Mouse (Mus musculus): Measurements from ENCODE around the gene Qprt.

Gene Qprt

DNA sequence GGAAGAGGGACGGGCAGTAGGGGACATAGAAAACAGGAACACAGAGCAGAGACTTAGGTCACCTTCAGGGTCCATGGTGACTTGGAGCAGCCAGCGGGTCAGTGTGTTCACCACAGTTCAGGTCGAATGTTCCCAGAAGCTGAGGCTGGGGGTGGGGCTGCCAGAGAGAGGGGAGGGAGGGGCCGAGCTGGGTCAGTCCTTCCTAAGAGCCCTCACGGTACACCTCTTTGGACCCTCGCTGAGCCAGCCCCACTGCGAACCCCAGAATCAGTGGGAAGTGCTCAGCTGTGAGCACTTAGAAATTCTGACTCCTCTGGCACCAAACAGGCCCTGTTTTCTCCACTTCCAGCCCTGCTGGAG lies at the start of gene Qprt:
Gene Qprt, minus strand, starts transcription at position 316 of the 360 bp plus-strand sequence.
- DNase-seq = no peak

DNA sequence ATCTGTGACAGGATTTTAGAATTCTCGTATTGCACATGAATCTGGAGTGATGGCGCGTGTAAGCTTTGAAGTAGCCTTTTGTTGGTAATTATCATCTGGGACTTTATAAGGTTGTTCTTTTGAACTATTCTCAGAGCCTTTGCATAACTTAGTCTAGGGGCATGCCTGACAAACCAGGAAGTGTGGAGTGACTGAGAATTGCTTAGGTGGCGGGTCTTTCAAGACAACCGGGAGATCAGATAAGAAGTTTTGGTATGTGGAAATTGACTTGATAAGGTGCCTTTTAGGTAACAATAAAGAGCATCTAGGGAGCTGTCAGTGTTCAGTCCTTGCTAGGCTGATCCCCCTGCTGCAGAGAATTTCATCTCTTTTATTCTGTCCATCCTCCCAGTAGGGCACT lies 44.5 kb upstream of the Qprt start:
- no peak for DNase-seq

DNA sequence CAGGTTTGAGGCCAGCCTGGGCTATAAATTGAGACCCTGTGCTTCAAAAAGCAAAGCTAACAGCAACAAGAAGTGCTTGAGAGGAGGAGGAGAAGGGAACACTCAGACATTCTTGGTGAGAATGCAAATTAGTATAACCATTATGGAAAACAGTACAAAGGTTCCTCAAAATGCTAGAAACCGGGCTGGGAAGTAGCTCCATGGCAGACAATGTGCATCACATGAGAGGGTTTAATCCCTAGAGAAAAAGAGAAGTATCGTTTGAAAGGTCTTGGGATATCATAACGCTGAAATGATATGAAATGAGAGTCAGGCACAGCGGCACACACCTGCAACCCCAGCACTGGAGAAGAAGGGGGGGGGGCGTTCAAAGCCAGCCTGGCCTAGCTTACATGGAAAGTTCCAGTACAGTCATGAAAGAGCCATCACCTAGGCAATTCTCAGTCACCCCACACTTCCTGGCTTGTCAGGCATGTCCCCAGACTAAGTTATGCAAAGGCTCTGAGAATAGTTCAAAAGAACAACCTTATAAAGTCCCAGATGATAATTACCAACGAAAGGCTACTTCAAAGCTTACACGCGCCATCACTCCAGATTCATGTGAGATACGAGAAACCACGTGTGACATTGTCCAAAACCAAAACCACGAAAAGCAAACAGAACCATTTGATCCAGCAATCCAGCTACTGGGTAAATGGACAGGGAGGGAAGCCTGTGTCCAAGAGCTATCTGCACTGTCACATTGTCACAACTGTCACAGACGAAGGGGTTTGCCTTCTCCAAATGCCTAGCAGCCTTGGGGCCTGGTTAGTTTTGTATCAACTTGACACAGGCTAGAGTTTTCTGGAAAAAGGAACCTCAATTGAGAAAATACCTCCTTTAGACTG lies 43.8 kb upstream of the Qprt start:
- no peak for DNase-seq

DNA sequence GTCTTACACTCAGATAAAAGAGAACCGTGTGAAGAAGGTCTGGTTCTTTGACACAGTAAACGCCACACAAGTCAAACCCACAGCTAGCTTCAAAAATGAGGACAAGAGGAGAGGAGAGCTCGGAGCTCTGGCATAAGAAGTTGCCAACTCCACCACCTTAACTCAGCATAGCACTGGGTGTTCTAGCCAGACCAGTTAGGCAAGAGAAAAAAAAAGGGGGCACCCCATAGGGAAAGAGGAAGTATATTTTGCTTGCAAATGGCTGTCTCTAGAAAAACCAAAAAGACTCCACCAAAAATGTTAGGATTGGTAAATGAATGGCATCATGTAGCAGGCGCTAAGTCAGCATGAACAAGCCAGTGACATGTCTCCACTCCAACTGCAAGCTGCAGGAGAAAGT lies 42.0 kb upstream of the Qprt start:
- no peak for DNase-seq

DNA sequence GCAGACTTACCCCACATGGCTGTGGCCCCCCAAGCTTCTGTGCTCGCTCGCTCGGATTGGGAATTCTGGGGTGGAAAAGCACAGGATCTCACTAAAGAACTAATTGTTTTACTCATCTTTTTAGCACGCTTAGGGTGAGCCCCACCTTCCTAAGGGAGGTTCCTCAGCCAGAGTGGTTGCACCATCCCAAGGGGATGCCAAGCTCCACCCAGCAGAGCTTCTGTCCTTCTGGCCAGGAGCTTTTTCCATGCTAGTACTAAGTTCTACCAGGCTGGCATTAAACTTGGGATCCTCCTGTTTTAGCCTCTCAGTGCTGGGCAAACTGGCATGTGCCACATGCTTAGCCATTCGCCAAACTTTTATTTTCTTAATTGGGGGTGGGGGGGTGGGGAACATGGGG lies 40.5 kb upstream of the Qprt start:
- no peak for DNase-seq

DNA sequence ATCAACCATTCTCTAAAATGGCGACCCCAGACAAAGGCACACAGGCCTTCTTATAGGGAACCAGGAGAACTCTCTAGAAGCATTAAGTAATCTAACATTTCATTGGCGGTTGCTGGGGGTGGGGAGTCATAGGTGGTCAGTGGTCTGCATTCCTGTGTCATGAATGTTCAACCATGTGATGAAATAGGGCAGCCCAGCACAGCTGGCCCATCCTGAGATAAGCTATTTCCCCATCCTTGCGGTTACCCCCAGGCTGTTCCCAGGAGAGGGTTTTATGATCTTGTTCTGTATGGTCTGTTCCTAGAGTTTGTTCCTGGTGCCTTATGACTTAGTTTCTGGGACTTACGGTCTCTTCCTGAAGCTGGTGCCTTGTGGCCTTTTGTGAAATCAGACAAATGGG lies 35.5 kb upstream of the Qprt start:
- DNase-seq = no peak

DNA sequence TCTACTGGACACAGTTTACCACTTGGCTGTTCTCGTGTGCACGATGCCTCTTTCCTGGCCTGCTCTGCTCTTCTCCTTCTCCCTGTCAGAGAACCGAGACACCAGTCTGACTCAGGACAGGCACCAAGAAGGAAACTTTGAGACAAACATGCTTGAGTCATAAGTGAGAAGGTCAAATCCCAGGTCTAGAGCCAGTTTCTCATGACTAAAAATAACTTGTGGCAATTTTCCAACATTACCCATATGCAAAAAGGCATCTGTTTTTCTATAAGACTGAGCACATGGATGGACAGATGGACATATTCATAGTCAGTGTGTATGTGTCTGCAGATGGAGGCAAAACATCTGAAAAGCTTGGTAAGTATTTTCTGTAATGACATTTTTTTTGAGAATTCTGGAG lies 31.5 kb upstream of the Qprt start:
- no peak for DNase-seq

DNA sequence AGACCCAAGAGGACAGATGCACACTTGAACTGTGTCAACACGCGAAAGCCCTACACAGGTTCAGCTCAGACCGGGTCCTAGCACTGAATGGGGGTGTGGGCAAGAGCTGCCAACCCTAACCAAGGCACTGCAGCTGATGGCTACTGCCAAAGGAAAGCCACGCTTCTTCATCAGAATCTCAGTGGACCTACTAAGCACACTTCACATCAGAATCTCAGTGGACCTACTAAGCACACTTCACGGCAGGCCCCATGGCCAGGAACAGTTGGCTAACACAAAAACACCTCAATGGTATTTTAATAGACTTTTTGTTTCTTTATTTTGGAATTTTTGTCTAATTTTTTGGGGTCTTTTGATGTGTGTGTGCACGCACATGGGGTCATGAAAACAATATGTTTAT lies 30.4 kb upstream of the Qprt start:
- no peak for DNase-seq

DNA sequence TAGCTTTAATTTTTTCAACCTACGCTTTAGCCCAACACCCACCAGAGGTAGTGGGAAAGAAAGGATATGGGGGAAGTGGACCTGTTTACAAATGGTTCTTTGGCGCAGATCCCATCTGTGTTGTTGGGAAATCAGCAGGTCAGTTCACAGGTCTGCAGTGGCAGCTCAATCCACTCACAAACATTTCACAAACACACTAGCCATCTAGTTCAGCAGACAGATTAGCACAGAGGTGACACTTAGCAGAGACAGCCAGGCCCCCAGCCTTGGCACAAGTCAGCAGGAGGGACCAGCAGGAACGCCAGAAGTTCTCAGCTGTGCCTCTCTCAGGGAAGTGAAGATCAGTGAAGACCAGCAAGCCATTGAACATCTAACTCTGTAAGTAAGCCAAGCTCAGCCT lies 25.9 kb upstream of the Qprt start:
- DNase-seq = no peak

DNA sequence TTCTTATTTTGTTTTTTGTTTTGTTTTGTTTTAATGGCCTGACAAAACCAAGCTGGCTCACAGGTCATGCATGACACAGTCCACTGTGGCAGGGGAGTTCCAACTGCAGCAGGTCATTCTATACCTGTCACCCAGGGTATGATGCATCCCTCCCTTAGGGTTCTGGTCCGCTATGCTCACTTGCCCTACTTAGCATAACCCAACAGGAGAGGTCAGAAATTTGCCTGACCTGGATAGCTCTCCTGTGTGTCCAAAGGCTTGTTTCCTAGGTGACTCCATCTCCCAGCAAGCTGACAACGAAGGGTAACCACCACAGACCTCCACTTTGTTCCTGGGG lies 24.2 kb upstream of the Qprt start:
- DNase-seq = no peak

DNA sequence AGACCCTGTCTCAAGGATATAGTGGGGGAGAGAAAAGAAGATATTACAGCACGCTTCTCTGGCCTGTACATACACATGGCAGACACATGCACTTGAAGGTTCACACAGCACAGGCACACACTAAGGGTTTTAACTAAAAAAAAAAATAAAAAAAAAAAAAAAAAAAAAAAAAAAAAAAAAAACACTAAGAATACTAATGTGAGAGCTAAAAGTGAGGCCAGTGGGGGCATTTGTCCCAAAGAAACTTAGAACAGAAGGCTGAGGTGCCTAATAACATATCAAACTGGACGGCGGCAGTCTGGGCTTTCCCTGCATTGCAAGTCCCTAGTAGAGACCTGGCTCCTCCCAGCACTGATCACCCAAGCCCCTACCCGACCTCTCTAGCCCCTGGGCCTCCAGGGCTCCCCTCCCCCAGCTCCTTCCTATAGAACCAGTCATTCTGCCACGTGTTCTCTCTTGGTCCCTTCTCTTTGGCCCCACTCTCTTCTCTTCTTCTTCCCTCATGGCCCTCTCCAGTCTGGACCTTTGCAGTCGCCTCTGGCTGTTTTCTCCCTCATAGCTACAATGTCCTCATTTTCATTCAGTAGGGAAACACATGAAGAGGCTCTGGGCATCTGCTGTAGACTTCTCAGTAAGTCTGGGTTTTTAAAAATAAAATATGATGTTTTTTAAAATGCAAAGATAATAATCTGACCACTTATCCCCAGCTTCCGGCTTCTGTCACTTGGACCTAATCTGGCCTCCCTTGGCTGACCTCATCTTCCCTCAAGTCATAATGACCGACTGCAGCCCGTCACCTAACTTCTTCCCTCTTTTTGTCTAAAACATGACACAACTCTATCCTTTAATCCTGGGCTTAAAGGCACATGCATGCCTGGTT lies 23.6 kb upstream of the Qprt start:
- DNase-seq = no peak

DNA sequence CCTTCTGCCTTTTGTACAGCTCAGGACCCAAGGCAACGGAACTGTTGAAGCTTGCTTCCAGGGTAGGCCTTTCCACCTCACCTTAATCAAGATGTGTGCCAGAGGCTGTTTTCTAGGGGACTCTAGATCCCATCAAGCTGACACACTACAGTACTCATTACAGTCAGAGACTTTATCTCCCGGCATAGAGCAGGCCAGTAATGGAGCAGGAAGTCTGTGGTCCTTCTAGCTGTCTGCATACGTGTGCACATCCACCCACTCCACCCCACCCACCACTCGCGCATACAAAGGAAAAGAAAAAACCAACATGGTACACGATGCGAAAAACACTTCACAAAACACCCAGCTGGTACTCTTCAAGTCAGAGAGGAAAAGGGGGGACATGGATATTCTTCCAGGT lies 22.4 kb upstream of the Qprt start:
- DNase-seq = no peak

DNA sequence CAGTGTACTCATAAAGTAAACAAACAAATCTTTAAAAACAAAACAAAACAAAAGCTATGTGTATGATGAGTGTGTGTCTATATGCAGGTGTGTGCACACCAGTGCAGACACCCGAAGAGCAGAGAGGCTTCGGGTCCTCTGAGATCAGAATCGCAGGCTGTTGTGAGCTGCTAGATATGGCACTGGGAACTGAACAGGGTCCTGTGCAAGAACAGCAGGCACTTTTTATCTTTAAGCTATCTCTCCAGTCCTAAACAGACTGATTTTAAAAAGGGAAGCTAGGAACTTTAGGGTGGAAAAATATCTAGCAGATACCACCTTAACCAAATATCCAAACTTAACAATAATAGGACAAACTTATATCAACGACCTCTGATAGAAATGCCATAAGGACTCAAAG lies 20.6 kb upstream of the Qprt start:
- no peak for DNase-seq

DNA sequence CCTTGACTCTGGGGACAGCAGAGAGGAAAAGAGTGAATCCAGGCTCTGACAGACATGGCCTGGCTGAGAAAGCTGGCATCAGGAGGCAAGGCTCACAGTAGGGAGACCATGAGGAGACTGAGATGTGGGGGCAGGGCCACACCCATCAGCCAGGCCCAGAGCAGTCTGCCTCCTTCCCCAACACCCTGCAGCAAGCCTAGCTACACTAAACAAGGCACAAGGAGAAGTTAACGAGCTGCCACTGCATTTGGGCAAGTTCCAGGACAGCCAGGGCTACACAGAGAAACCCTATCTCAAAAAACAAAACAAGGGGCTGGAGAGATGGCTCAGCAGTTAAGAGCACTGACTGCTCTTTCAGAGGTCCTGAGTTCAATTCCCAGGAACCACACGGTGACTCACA lies 20.2 kb upstream of the Qprt start:
- no peak for DNase-seq

DNA sequence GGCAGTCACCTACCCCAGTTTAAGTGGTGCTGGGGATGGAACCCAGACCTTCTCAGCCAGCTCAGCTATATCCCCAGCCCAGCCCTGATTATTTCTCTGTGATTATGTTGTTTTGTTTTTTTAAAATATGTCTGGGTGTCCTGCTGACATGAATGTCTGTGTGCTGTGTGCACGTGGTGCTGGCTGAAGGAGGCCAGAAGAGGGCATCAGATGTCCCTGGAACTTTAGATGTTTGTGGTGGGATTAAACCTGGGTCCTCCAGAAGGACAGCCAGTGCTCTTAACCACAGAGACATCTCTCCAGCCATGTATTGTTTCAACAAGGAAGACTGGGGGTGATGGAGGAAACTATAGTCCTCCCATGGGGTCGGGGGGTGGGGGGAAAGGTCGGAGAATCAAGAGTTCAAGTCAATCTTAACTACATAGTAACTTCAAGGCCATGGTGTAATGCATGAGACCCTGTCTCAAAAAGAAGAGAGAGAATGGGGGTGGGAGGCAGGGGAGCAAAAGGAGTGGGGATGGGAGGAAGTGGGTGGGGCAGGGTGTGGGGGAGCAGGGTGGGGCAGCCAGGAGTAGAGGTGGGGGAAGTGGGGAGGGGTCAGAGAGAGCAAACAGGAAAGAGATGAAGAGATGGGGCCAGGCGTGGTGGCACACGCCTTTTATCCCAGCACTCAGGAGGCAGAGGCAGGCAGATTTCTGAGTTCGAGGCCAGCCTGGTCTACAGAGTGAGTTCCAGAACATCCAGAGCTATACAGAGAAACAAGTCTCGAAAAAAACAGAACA lies 18.8 kb upstream of the Qprt start:
- no peak for DNase-seq

DNA sequence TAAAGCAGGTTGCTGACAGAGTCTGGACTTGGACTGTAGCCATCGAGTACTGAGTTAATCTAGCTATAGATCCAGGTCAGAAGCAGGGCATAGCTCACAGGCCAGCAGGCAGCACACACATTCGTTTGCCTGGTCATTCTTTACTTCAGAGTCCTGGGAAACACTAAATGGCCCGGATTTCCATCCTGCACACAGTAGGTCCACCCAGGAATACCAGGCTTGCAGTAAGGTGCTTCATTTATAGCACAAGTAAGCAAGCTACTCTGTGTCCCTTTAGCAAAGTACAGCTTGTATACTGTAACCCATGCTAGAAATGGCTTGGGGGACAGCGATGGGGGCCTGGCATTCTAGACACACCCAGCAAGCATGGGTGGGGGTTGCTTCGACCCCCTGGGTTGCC lies 17.5 kb upstream of the Qprt start:
- no peak for DNase-seq

DNA sequence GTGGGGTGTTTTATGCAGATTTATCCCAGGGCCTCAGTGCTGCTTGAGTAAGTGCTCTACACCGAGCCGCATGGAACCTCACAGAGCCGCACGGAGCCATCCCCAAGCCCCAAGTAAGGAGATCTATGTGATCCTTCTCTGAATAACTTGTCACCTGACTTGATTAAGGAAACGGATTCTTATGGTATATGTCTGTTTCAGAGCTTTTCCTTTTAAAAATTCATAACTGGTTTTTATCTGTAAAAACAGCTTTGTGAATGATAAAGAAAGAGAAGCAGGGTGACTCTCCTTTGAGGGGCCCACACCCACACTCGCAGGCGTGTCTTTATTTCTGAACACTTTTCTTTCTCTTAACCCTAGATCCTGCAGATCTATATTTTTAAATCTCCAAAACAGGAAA lies 17.1 kb upstream of the Qprt start:
- DNase-seq = no peak

DNA sequence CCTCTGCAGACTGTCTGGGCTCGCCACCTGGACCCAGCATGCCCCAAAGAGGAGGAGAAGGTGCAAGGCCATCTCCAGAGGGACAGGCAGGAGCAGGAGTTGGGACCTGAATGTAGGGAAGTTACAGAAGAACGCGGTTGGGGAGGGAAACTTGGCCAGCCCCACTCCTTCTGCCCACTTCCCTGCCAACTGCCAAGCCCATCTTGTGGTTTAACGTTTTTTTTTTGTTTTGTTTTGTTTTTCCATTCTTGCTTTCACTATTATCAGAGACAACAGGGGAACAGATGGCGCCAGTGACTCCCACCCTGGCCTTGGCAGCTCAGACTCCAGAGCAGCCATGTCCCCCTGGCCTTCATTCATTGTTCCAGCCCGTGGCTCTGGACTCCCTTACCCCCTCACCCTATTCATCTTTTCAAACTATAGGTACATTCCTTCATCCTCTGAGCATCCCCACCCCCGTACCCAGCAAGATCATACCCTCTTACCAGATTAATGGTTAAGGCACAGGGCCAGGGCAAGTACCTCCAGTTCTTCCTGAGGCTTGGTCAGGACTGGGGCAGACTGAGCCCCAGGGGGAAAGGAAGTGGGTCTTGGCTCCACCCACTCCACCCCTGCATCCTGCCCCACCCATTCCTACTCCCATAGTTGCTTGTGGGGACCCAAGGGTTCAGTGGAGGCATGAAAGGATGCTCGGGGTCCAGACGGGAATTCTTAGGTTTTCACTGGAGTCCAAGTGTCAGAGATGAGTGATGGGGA lies 15.4 kb upstream of the Qprt start, which contains the start of gene Spn:
Gene Spn, minus strand, starts transcription at position 562 of the 756 bp plus-strand sequence.
- DNase-seq = peak; percentile 40 to 51

DNA sequence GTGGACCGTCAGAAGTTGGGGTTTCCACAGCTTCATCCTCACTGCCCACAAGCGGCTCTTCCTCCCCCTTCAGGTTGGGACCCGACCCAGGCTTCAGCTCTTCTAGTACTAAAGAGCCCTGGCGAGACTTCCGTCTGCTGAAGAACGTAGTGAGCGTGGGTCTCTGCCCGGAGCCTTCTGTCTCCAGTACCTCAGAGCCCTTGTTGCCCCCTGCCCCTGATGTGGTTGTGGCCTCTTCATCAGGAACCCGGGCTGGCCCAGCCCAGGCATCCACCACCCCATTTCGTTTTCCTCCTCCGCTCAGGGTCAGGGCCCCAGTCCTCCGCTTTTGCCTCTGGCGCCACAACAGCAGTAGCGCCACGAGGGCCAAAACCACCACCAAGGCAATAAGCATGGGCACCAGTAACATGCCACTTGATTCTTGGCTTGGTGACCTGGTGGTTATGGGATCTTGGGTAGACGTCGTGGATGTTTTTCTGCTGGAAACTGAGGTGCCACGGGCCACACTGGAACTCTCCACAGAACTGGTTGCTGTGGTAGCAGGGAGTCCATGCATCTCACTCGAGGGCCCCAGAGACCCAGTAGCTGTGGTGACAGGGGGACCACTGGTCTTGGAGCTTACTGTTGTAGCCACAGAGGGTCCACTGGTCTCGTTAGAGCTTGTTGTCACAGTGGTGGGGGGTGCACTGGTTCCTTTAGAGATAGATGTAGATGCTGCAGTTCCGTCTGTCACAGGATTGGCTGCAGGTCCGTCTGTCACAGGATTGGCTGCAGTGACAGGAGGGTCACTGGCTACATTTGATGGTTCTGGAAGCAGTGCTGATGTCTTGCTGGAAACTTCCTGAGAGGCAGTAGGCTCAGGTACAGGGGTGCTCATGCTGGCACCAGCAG lies 14.4 kb upstream of the Qprt start:
- no peak for DNase-seq

DNA sequence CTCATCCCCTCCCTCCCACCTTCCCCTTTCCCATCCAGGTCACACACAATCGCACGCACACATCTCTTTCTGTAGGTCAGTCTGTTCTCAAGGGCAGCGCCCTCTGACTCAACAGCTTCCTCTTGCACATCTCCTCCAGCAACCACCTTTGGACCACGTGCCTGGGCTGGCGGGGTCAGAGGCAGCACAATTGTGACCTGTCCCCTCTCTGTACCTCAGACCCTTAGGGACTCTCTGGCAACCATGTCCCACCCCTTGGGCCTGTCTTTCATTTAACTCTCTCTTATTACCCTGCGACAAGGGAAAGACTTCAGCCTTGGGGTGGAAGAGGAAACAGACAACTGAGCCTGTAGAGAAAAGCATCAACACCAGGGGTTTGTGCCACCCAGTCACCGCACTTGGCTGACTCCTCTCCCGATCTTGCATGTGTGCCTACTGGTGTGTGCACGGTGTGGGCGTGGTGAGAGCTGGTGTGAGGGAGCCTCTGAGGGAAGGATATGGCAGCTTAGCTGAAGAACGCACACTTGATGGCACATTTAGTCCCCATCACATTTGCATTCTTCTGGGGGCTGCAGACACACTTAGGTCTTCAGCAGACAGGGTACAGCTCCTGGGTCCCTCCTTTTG lies 12.9 kb upstream of the Qprt start:
- no peak for DNase-seq

DNA sequence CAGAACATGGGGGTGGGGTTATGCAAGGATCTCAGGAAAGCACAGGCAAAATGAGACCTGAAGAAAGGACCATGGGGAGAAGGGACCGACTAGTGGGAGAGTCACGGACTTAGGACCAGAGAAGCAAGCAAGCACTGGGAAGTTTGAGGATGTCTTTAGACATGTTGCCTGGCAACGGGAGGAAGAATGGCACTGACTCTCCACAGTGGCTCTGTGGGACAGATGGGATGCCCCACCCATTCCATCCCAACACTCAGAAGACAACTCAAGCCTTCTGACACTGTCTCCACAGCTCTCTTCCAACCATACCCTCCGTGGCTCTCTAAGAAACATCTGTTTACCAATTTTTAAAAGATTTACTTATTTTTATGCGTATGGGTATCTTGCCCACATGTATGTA lies 11.1 kb upstream of the Qprt start:
- no peak for DNase-seq

All from cerebellum, postnatal 10 days (tissue).